Mouse (Mus musculus) macrophage (primary cell): Measurements from ENCODE around the gene Pprc1. TPM values are rescaled to one million over a fixed set of nuclear protein-coding genes. Genes with fewer than 3 reads are reported as not detected.

ENCODE experiments used
- H3K27ac ChIP-seq: fragments of 350-480 bp; formaldehyde crosslinking; 2 replicates; pipeline ENCODE4 v1.9.0; 2021
- H3K36me3 ChIP-seq: fragments of 350-480 bp; formaldehyde crosslinking; 2 replicates; pipeline ENCODE4 v1.9.0; 2021; ENCODE audit errors: inconsistent target
- H3K4me3 ChIP-seq: fragments of 350-480 bp; formaldehyde crosslinking; 2 replicates; pipeline ENCODE4 v1.9.0; 2021; ENCODE audit errors: inconsistent target
- H3K79me2 ChIP-seq: fragments of 350-480 bp; formaldehyde crosslinking; 2 replicates; pipeline ENCODE4 v1.9.0; 2021; ENCODE audit errors: inconsistent target
- WGBS: methylation state at CpG from one replicate; pipeline ENCODE4 v1.1.7; 2026; ENCODE audit warnings: inconsistent platforms; ENCODE audit not compliant: missing documents; 5-methylcytosine and 5-hydroxymethylcytosine counted together
- polyA plus RNA-seq: library from polyadenylated mRNA; stranded (reverse); fragments of 250-400 nt; gene quantifications from 3 replicates; pipeline ENCODE4 v1.2.4, GENCODE M21; 2018; ENCODE audit warnings: inconsistent platforms
- total RNA-seq, 78 experiments: library from RNA; depleted of rRNA; stranded (reverse); fragments of 250-400 nt; gene quantifications; 1 replicate in 9 of 78; 2 replicates in 24 of 78; 3 replicates in 43 of 78; 4 replicates in 2 of 78; pipeline ENCODE4 v1.2.4; 2018; ENCODE audit warnings: inconsistent platforms in 56 of 78

Gene Pprc1
- total RNA-seq (2018; cell fraction: chromatin; rRNA removed) = 100 to 1,000 TPM in 8 of 26 experiments, 10 to 100 TPM in 18; 39.0 to 165 (median 87.4) TPM
- 10 to 100 TPM in 25 of 26 experiments, 1 to 10 TPM in 1; 9.7 to 26.8 (median 18.4) TPM for total RNA-seq (2018; cell fraction: cytosol; rRNA removed)
- total RNA-seq (2018; cell fraction: nucleus; rRNA removed) = 100 to 1,000 TPM in 1 of 26 experiments, 10 to 100 TPM in 25; 32.4 to 133 (median 55.7) TPM
- polyA plus RNA-seq = 13.1 to 26.2 TPM (median 15.9 TPM) in 3 replicates

- Histone ChIP-seq H3K36me3 (no peaks in the 10 kb centered on the region), H3K27ac (peak within 1 kb of the TSS; percentile 60), H3K79me2 (peaks cover 51% of the 10 kb centered on the region), H3K4me3 (peak within 1 kb of the TSS; percentile 64)
- 2% methylated on average over 30 of the region's 34 CpGs for WGBS
Measured at GRCm38 (mm10) chr19:46044271-46044992, at the start of gene Pprc1. Gene Pprc1 (plus strand): TSS chr19:46044886.

- Histone ChIP-seq H3K79me2 (peaks cover 39% of the 10 kb centered on the region; the same call in 1 of the 2 replicates), H3K4me3 (peak overlapping the region; percentile 55), H3K36me3 (no peaks in the 10 kb centered on the region), H3K27ac (peak overlapping the region; percentile 55)
- WGBS = 45% methylated on average over 5 of the region's 5 CpGs
Measured at GRCm38 (mm10) chr19:45997365-45997764, 47.3 kb upstream of the Pprc1 start.

- H3K4me3 ChIP-seq = peak within 1 kb of the TSS; percentile 55
- H3K79me2 ChIP-seq = peaks cover 34% of the 10 kb centered on the region; the same call in 1 of the 2 replicates
- H3K27ac ChIP-seq = peak within 1 kb of the TSS; percentile 55
- no peaks in the 10 kb centered on the region for H3K36me3 ChIP-seq
- under 1% methylated on average over 51 of the region's 76 CpGs for WGBS
Measured at GRCm38 (mm10) chr19:45997785-45998693, 46.6 kb upstream of the Pprc1 start, which contains the start of gene Armh3. Gene Armh3 (minus strand): TSS chr19:45998488.

DNA sequence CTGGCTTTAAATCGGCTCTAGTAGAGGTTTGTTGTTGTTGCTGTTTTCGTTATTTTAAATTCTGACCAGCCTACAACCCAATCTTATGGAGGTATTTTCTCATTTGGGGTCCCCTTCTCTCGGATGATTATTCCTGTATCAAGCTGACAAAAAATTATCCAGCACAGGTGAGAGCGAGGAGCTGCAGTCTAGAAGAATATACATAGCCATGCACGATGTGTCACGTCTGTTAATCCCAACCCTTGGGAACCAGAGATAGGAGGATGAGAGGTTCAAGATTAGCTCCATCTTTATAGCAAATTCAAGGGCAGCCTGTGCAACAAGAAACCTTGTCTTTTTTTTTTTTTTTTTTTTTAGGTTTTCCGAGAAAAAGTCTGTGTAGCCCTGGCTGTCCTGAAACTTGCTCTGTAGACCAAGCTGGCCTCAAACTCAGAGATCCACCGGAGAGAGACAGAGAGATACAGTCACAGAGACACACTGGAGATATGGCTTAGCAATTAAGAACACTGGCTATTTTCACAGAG is 45.9 kb upstream of the Pprc1 start:
- peaks cover 32% of the 10 kb centered on the region; the same call in 1 of the 2 replicates for H3K79me2 ChIP-seq
- H3K27ac ChIP-seq = no peak overlapping the region
- peak overlapping the region; percentile 40 for H3K4me3 ChIP-seq
- WGBS = 9% methylated on average over 8 of the region's 8 CpGs
- H3K36me3 ChIP-seq = no peaks in the 10 kb centered on the region

- no peak overlapping the region for H3K27ac ChIP-seq
- no peaks in the 10 kb centered on the region for H3K36me3 ChIP-seq
- no peak overlapping the region for H3K4me3 ChIP-seq
- 60% methylated on average over 1 of the region's 1 CpGs for WGBS
- H3K79me2 ChIP-seq = peaks cover 34% of the 10 kb centered on the region
Measured at GRCm38 (mm10) chr19:45999378-45999777, 45.3 kb upstream of the Pprc1 start.

DNA sequence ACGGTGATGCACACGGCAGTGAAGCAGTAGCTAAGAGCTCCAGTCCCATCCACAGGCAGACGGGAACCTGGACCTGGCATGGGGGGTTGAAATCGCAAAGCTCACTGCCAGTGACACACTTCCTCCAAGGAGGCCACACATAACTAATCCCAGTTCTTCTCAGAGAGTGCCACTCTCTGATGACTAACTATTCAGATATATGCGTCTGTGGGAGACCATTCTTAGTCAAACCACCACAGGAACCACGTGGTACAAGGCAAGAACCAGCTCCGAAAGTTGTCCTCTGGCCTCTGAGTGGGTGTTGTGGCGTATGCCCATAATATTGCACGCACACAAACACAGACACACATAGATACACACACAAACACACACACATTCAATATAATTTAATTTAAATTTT is 42.4 kb upstream of the Pprc1 start:
- no peak overlapping the region for H3K4me3 ChIP-seq
- H3K79me2 ChIP-seq = peaks cover 34% of the 10 kb centered on the region
- peak overlapping the region; percentile 51 for H3K27ac ChIP-seq
- H3K36me3 ChIP-seq = no peaks in the 10 kb centered on the region
- 18% methylated on average over 9 of the region's 9 CpGs for WGBS

DNA sequence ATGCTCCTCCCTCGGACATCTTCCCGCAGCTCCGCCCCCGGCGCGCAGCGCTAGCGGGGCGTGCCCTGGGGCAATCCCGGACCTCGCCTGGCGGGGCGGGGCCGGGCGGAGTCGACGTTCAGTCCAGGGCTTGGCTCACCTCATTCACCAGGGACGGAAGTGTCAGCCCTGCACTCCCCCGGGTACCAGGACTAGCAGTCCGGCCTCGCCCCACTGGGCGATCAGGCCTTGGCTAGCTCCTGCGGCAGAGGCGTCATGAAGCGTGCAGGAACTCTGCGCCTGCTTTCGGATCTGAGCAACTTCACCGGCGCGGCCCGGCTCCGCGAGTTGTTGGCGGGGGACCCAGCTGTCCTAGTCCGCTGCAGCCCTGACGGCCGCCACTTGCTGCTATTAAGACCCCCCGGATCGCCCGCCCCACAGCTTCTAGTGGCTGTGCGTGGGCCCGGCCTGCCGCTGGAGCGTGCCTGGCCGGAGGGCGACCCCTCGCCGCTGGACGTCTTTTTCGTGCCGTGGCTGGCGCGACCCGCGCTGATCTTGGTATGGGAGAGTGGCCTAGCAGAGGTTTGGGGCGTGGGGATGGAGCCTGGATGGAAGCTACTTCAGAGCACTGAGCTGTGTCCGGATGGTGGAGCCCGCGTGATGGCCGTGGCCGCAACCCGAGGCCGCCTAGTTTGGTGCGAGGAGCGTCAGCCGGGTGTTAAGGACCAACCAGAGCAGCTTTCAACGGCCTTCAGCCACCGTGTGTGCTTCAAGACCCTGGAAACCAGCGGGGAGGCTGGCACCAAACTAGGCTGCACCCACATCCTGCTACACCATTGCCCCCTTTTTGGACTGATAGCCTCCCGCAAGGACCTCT is 41.1 kb upstream of the Pprc1 start, which contains the start of gene Hps6:
TSS of gene Hps6 (plus strand) at position 138 of the 856 bp plus-strand sequence.
- Histone ChIP-seq H3K27ac (peak within 1 kb of the TSS; percentile 51), H3K36me3 (no peaks in the 10 kb centered on the region), H3K4me3 (peak within 1 kb of the TSS; percentile 48), H3K79me2 (peaks cover 34% of the 10 kb centered on the region)
- under 1% methylated on average over 66 of the region's 70 CpGs for WGBS

DNA sequence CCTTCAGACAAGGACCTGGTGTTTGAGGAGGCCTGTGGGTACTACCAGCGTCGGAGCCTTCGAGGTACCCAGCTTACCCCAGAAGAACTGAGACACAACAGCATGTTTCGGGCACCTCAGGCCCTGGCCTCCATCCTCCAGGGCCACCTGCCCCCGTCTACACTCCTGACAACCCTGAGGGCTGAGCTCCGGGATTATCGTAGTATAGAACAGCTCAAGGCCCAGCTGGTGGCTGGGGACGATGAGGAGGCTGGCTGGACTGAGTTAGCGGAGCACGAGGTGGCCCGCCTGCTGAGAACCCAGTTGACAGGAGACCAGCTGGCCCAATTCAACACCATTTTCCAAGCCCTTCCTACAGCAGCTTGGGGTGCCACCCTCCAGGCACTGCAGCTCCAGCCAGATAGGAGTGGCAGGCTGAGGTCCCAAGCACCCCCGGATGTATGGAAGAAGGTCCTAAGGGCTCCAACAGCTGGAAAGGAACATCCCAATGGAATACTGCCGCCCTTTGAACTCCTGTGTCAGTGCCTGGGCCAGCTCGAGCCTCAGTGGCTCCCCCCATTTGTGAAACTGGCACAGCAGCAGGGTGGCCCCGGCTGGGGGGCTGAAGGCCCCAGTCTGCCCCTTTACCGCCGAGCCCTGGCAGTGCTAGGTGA is 39.7 kb upstream of the Pprc1 start:
- WGBS = 96% methylated on average over 17 of the region's 17 CpGs
- H3K4me3 ChIP-seq = no peak overlapping the region

GRCm38 (mm10) chr19:46005680-46006079 is 39.0 kb upstream of the Pprc1 start:
- Histone ChIP-seq H3K4me3 (no peak overlapping the region), H3K27ac (no peak overlapping the region), H3K36me3 (no peaks in the 10 kb centered on the region), H3K79me2 (peaks cover 34% of the 10 kb centered on the region)
- WGBS = 89% methylated on average over 7 of the region's 7 CpGs

More for the DNA sequence above, 39.7 kb upstream of the Pprc1 start:
- Histone ChIP-seq H3K36me3 (no peaks in the 10 kb centered on the region), H3K27ac (no peak overlapping the region), H3K79me2 (peaks cover 34% of the 10 kb centered on the region)

DNA sequence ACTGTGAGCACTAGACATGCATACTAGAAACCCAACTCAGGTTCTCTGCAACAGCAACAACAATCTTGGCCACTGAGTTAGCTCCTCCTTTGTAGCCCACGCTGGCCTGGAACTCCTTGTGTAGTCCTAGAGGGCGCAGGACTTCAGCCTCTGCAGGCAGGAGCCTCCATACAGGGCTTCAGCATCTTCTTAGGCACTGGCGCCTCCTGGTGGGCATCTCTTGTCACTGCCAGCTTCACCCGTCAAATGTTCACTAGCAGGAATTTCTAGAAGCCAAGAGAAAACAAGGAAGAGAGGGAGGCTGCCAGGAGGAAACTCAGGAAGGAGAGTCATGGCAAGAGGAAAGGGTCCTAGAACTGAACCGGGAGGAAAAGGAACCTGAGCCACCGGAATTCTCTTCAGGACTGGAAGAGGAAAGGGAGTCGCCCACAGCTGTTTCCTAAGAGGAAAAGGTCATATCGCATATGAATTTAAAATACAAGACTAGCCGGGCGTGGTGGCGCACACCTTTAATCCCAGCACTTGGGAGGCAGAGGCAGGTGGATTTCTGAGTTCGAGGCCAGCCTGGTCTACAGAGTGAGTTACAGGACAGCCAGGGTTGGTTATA is 30.0 kb upstream of the Pprc1 start:
- no peaks in the 10 kb centered on the region for H3K79me2 ChIP-seq
- no peaks in the 10 kb centered on the region for H3K36me3 ChIP-seq
- 3% methylated on average over 12 of the region's 12 CpGs for WGBS
- H3K4me3 ChIP-seq = no peak overlapping the region
- no peak overlapping the region for H3K27ac ChIP-seq

DNA sequence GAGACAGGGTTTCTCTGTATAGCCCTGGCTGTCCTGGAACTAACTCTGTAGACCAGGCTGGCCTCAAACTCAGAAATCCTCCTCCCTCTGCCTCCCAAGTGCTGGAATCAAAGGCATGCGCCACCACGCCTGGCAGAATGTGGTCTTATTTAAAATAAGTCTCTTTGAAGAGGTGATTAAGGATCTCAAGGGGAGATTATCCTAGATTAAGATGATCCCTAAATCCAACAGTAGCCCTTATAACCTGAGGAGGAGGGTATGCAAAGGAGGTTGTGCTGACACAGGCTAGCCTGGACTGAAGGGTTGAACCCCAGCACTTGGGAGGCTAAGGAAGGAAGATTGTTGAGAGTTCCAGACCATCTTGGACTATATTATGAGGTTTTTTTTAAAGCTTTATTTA is 28.7 kb upstream of the Pprc1 start:
- no peak overlapping the region for H3K4me3 ChIP-seq
- H3K79me2 ChIP-seq = no peaks in the 10 kb centered on the region
- no peaks in the 10 kb centered on the region for H3K36me3 ChIP-seq
- no peak overlapping the region for H3K27ac ChIP-seq
- 93% methylated on average over 2 of the region's 2 CpGs for WGBS

DNA sequence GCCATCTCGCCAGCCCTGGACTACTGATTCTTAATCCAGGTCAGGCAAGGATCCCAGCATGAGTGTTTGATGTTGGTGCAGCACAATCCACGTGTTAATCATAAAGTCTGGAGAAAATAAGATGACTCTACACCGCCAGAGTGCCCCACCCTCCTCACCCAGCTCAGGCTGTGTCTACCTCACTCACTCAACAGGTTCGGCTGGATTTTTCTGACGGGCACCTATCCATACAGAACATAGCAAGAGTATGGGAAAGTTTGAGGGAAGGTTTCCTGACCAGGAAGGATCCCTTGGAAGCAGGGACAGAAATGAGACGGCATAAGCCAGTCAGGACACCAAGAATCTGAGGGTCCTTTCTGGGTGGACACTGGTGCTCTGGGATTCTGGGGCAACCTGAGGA is 19.7 kb upstream of the Pprc1 start:
- no peak overlapping the region for H3K27ac ChIP-seq
- no peaks in the 10 kb centered on the region for H3K36me3 ChIP-seq
- 94% methylated on average over 6 of the region's 6 CpGs for WGBS
- H3K4me3 ChIP-seq = no peak overlapping the region
- no peaks in the 10 kb centered on the region for H3K79me2 ChIP-seq

DNA sequence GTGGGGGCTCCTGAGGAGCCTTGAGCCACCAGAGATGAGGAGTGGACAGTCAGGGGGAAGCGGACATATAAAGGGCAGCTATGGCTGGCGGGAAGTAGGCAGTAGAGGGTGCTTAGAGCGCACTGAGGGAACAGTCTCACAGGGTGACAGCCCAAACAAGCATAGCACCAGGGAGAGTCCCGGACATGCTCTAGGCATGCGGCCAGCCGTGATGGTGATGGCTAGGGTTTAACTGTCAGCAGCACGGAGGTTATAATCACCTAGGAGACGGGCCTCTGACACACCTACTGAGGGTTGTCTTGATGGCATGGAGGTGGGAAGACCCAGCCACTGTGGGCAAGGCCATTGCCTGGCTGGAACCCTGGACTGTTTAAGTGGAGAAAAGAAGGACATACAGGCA is 18.1 kb upstream of the Pprc1 start:
- no peaks in the 10 kb centered on the region for H3K79me2 ChIP-seq
- peaks cover under 1% of the 10 kb centered on the region; the same call in 1 of the 2 replicates for H3K36me3 ChIP-seq
- no peak overlapping the region for H3K4me3 ChIP-seq
- WGBS = 38% methylated on average over 8 of the region's 8 CpGs
- H3K27ac ChIP-seq = no peak overlapping the region
